In the genomic region with DNA sequence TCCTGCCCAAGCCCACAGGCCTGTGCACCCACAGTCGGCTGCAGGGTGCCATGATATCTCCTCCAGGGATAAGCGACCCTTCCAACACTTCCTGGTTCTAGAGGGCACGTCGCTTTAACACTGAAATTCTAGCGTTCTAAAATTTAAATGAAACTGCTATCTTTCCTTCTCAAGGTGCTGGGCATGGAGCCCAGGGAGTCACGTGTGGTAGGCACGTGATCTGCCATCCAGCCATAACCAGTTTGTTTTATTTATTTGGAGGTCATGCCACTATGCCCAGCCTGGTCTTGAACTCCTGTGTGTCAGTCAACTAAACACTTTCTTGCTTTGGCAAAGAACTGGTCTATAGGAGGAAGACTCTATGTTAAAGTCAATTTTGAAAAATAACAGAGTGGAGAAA, we compare ENCODE assay signal across 26 mouse cellular contexts. TPM values are rescaled to one million over a fixed set of nuclear protein-coding genes. Genes with fewer than 3 reads are reported as not detected.
A peak's percentile ranks its signal among the peaks of the same experiment; 100 is the strongest.
DNase-seq lines count a peak whose midpoint lies in the region; TF ChIP-seq lines count a peak whose summit lies in the region.
"Had no signal": no experiment of that assay in that cellular context is flagged by ENCODE, and none has a peak within 500 bp of the region (broad histone marks: within the 10 kb centered on the region; RNA-seq: fewer than 3 reads in every experiment).

No protein-coding gene starts in this region.

- peak; percentile 39 for DNase-seq in adrenal gland, postnatal 10 days
- DNase-seq in adrenal gland, postnatal 25 days = no peak
- DNase-seq in ovary, adult 18-20 months (ENCODE audit: low spot score) = peak; percentile 39
- DNase-seq in ovary, postnatal 14 days (ENCODE audit: low spot score) = no peak
- peak; percentile 8 for DNase-seq in 416B (ENCODE audit: low read depth)
- no peak for DNase-seq in heart, adult 18-20 months
- DNase-seq: adrenal gland, adult 8-10 months; cerebellum, adult 2 months; cerebellum, postnatal 10 days; forebrain, postnatal 0 days; gastrocnemius, postnatal 14 days had no signal

- no peaks in the 10 kb centered on the region for H3K79me2 ChIP-seq in myocyte (ENCODE audit: control insufficient read depth, insufficient read depth)

- peaks cover 65% of the 10 kb centered on the region for H3K27me3 ChIP-seq in myocyte (ENCODE audit: control insufficient read depth, insufficient read depth, insufficient read length)
- H3K27me3 ChIP-seq: forebrain, embryonic 13.5 days had no signal

- H3K4me3 ChIP-seq in myocyte = no peak overlapping the region
- H3K4me3 ChIP-seq: embryonic facial prominence, embryonic 10.5 days; forebrain, embryonic 13.5 days; heart, embryonic 12.5 days had no signal

- H3K36me3 ChIP-seq in myocyte (ENCODE audit: control insufficient read depth, insufficient read depth) = no peaks in the 10 kb centered on the region
- H3K36me3 ChIP-seq: embryonic facial prominence, embryonic 10.5 days; G1E; heart, embryonic 12.5 days had no signal

- H3ac ChIP-seq in myocyte (ENCODE audit: control insufficient read depth, insufficient read length) = no peak overlapping the region

- H3K4me2 ChIP-seq in myocyte (ENCODE audit: low read depth) = no peak overlapping the region
- H3K4me2 ChIP-seq: forebrain, embryonic 13.5 days; heart, embryonic 12.5 days had no signal

- TF ChIP-seq POLR2A in myocyte (IDR thresholded peaks at IDR 0.05; ENCODE audit: insufficient read length, low read depth) = no peak

TF ChIP-seq in myocyte, 11 proteins besides CTCF, POLR2A, EP300 and RAD21:
- TF ChIP-seq USF1 (IDR thresholded peaks at IDR 0.05; ENCODE audit: low read depth) = peak; percentile 19
- TF ChIP-seq SRF (IDR thresholded peaks at IDR 0.05; ENCODE audit: control insufficient read depth, insufficient read length, low read depth) = no peak
TF ChIP-seq in myocyte: peak in this region for 1.

RNA-seq across cellular contexts. Expression of a gene that starts 35.7 kb away (rescaled TPM):
- total RNA-seq in adrenal gland, postnatal 10 days (2021) = not detected
- total RNA-seq in adrenal gland, postnatal 25 days (2021) = not detected in 2 replicates
- polyA plus RNA-seq in myocyte (2012; fragmentation: generic; extraction: Trizol) = not detected
- total RNA-seq in heart, adult 18-20 months (2021) = not detected
- total RNA-seq: adrenal gland, adult 8-10 months; forebrain, postnatal 0 days; G1E; gastrocnemius, adult 18-20 months; gastrocnemius, postnatal 14 days; heart, adult 8-10 months; heart, postnatal 25 days had no signal
- polyA plus RNA-seq: CD4-positive, CD25-positive, alpha-beta regulatory T cell, adult 4 months; cerebellum, adult 2 months; embryonic facial prominence, embryonic 10.5 days; embryonic facial prominence, embryonic 14.5 days; forebrain, embryonic 13.5 days; forebrain, postnatal 0 days; G1E; gonadal fat pad, adult 2 months; heart, embryonic 12.5 days; heart, embryonic 16.5 days; hindbrain, embryonic 11.5 days; hindbrain, embryonic 16.5 days; inflammation-experienced regulatory T-cells, adult 6 months had no signal

Comparison
In these comparisons a context has a peak if more than half of its experiments do, and no peak if none do; other contexts are left out.
1. DNase-seq: peak in adrenal gland, postnatal 10 days (single experiment), ovary, adult 18-20 months (single experiment) and 416B (single experiment); none in adrenal gland, postnatal 25 days (single experiment), ovary, postnatal 14 days (single experiment) and heart, adult 18-20 months (0 of 2).